Mouse (Mus musculus): Measurements from ENCODE around the gene Srsf5. TPM values are rescaled to one million over a fixed set of nuclear protein-coding genes. Genes with fewer than 3 reads are reported as not detected.

Srsf5 gene
- 386 and 404 TPM in 2 replicates for polyA plus RNA-seq (2016; fragmentation: Nextera tagmentation; extraction: Ambion mirVana)

DNA sequence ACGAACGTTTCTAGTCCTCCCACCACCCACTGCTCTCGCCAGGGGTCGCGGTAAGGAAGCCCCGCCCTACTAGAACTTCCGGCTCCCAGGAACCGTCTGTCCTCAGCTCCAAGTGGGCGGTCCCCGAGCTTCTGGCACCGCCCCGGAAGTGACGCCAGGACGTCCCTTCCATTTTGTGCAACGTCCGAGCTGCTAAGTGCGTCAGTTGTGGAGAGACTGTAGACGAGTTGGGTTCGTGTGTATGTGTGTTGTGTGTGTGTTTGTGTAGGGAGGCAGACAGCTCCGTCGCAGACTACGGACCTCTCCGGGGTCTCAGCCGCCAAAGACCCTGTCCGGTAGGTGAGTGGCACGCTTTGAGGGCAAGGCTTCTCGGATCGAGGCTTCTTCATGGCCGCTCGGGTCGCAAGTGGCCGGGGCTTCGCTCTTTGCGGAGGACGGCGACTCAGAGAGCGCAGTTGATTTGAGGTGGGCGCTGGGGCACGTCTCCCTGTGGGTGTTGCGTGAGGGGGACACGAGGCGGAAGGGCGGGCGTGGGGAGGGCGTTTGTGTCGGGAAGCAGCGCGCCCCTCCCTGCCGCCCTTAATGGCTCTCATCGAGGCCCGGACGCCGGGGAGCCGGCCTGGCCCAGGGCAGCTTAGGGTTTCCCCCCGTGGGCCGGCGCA is at the start of gene Srsf5:
TSS of gene Srsf5 (plus strand) at position 171 of the 662 bp plus-strand sequence.
- Histone ChIP-seq H3K36me3 (peaks cover 37% of the 10 kb centered on the region), H3K9me3 (no peaks in the 10 kb centered on the region), H3K4me3 (peak within 1 kb of the TSS; percentile 98), H3K27me3 (ENCODE audit: insufficient read depth, poor library complexity, severe bottlenecking) (no peaks in the 10 kb centered on the region), H3K27ac (peak within 1 kb of the TSS; percentile 100), H3K4me1 (0 out of 2 replicates have a peak, but pooled peaks cover 3% of the 10 kb centered on the region)
- WGBS = under 1% methylated on average over 55 of the region's 57 CpGs
- DNase-seq (ENCODE audit: low spot score) = peak; percentile 99

DNA sequence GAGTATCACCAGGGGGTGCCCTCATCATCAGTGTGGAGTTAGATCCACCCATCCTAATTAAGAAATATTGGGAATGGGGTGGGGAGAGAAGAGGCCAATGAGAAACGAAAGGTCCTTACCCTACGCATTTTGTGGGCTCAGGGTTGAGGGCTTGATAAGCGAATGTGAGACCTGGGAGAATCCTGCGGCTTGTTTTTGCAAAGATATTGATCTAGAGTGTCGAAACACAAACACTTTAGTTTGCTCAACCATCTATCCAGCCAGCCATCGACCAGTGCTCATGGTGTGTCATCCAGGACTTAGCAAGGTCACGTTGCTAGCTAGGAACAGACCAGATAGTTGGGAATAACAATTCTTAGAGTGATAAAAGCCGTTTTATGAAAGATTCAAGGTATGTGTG is 35.7 kb upstream of the Srsf5 start:
- H3K9me3 ChIP-seq = no peaks in the 10 kb centered on the region
- H3K27me3 ChIP-seq (ENCODE audit: insufficient read depth, poor library complexity, severe bottlenecking) = no peaks in the 10 kb centered on the region
- no peak for DNase-seq (ENCODE audit: low spot score)
- 77% methylated on average over 8 of the region's 8 CpGs for WGBS
- H3K4me3 ChIP-seq = no peak overlapping the region
- no peak overlapping the region for H3K27ac ChIP-seq
- no peaks in the 10 kb centered on the region for H3K36me3 ChIP-seq
- H3K4me1 ChIP-seq = no peaks in the 10 kb centered on the region

- no peaks in the 10 kb centered on the region for H3K36me3 ChIP-seq
- H3K27me3 ChIP-seq (ENCODE audit: insufficient read depth, poor library complexity, severe bottlenecking) = peaks cover 5% of the 10 kb centered on the region; the same call in 1 of the 2 replicates
- H3K9me3 ChIP-seq = no peaks in the 10 kb centered on the region
- H3K4me1 ChIP-seq = peaks cover 2% of the 10 kb centered on the region; the same call in 1 of the 2 replicates
- 46% methylated on average over 7 of the region's 7 CpGs for WGBS
- no peak for DNase-seq (ENCODE audit: low spot score)
- no peak overlapping the region for H3K4me3 ChIP-seq
- H3K27ac ChIP-seq = no peak overlapping the region
Measured at GRCm38 (mm10) chr12:80917764-80918163, 27.5 kb upstream of the Srsf5 start.

DNA sequence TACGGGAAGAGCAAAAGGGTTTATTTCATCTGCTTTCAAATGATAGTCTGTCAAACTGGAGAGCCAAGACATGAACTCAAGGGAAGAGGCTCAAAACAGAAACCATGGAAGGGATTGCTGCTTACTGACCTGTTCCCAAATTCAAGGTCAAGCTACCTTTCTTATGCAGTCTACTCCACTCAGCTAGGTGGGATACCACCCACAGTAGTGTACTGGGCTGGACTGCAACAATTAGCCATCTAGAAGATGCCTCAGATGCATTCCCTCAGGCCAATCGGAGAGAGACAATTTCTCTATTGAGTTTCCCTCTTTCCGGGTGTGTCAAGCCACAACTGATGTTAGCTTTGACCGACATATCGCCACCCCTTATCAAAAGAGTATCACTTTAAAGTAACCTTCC is 24.0 kb upstream of the Srsf5 start:
- WGBS = 93% methylated on average over 5 of the region's 5 CpGs
- Histone ChIP-seq H3K4me3 (no peak overlapping the region), H3K27me3 (ENCODE audit: insufficient read depth, poor library complexity, severe bottlenecking) (peaks cover 7% of the 10 kb centered on the region; the same call in 1 of the 2 replicates), H3K27ac (no peak overlapping the region), H3K9me3 (no peaks in the 10 kb centered on the region), H3K36me3 (no peaks in the 10 kb centered on the region), H3K4me1 (peaks cover 11% of the 10 kb centered on the region; the same call in 1 of the 2 replicates)
- DNase-seq (ENCODE audit: low spot score) = no peak

DNA sequence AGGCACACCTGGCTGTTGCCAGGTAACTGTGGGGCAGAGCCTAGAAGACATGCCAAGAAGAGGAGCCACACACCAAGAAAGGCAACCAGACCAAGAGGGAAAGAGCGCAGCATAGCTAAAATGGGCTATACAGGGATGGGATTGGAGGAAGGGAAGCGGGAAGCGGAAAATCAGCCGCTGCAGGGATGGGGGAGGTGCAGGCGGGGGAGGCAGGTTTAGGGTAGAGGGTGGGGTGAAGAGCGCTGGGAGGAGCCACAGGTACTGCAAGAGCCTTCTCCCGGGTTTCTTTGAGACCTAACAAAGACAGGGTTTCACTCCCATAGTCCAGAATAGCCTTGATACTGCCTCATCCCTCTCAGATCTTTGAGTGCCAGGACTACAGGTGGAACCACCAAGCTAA is 22.4 kb upstream of the Srsf5 start:
- Histone ChIP-seq H3K27ac (no peak overlapping the region; the same call in 1 of the 2 replicates), H3K9me3 (no peaks in the 10 kb centered on the region), H3K4me3 (peak overlapping the region; percentile 39), H3K36me3 (no peaks in the 10 kb centered on the region), H3K27me3 (ENCODE audit: insufficient read depth, poor library complexity, severe bottlenecking) (peaks cover 7% of the 10 kb centered on the region; the same call in 1 of the 2 replicates), H3K4me1 (peaks cover 11% of the 10 kb centered on the region; the same call in 1 of the 2 replicates)
- WGBS = 5% methylated on average over 7 of the region's 7 CpGs
- DNase-seq (ENCODE audit: low spot score) = no peak

DNA sequence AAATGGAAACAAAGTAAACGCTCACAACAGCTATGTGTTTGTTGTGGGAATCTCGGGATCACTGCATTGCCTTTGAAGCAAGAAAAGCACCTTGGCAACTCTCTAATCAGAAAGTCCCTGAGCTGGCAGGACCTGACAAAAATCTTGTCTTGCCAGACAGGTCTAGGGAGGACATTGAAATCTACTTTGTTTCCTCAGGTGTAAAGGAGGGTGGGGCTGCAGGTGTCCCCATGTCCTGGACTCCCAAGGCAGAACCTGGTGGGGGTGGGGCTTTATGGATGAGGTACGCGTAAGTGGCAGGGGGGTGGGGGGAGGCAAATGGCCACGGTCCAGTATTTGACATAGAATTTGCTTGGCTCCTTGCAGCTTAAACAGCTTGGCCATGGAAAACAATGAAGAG is 21.7 kb upstream of the Srsf5 start:
- H3K36me3 ChIP-seq = no peaks in the 10 kb centered on the region
- no peak overlapping the region for H3K27ac ChIP-seq
- WGBS = 57% methylated on average over 5 of the region's 5 CpGs
- H3K9me3 ChIP-seq = no peaks in the 10 kb centered on the region
- DNase-seq (ENCODE audit: low spot score) = no peak
- peaks cover 7% of the 10 kb centered on the region; the same call in 1 of the 2 replicates for H3K27me3 ChIP-seq (ENCODE audit: insufficient read depth, poor library complexity, severe bottlenecking)
- peaks cover 11% of the 10 kb centered on the region; the same call in 1 of the 2 replicates for H3K4me1 ChIP-seq
- no peak overlapping the region for H3K4me3 ChIP-seq

GRCm38 (mm10) chr12:80924205-80924604 is 21.1 kb upstream of the Srsf5 start:
- Histone ChIP-seq H3K4me1 (peaks cover 11% of the 10 kb centered on the region; the same call in 1 of the 2 replicates), H3K27me3 (ENCODE audit: insufficient read depth, poor library complexity, severe bottlenecking) (peaks cover 7% of the 10 kb centered on the region; the same call in 1 of the 2 replicates), H3K4me3 (no peak overlapping the region), H3K36me3 (no peaks in the 10 kb centered on the region), H3K27ac (no peak overlapping the region), H3K9me3 (no peaks in the 10 kb centered on the region)
- 79% methylated on average over 3 of the region's 3 CpGs for WGBS
- DNase-seq (ENCODE audit: low spot score) = no peak

DNA sequence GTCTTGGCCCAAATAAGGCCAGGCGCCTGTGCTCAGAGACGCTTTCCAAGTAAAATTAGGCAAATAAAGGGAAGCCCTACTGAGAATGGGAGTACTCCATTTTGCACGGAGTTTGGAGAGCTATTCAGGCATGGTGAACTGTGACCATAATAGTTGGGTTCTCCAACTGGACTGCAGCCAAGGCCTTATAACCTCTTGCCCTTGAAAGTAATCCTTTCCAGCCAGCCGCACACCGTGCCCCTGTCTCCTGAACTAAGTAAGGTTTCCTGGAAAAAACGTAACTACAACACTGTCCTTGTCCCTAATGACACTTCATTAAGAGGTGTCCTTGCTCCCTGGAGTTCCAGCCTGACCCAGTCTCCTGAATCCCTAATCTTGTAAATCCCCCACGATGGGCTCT is 19.4 kb upstream of the Srsf5 start:
- Histone ChIP-seq H3K4me3 (no peak overlapping the region), H3K9me3 (no peaks in the 10 kb centered on the region), H3K4me1 (peaks cover 11% of the 10 kb centered on the region; the same call in 1 of the 2 replicates), H3K27me3 (ENCODE audit: insufficient read depth, poor library complexity, severe bottlenecking) (peaks cover 7% of the 10 kb centered on the region; the same call in 1 of the 2 replicates), H3K27ac (no peak overlapping the region), H3K36me3 (no peaks in the 10 kb centered on the region)
- no peak for DNase-seq (ENCODE audit: low spot score)
- WGBS = 48% methylated on average over 7 of the region's 7 CpGs

DNA sequence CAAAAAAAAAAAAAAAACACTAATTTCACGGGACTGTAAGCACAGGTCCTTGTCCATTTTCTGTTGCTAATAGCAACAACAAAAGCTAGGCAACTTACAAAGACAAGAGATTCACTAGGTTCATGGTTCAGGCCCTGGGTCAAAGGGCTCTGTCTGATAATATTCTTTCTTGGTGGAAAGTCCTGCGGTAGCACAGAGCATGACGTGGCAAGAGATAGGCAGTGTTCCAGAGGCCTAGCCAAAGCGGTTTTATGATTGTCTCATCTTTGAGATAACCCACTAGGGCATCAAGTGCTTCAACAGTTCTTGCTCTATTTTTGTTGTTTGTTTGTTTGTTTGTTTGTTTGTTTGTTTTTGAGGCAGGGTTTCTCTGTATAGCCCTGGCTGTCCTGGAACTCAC is 18.8 kb upstream of the Srsf5 start:
- H3K9me3 ChIP-seq = no peaks in the 10 kb centered on the region
- H3K36me3 ChIP-seq = no peaks in the 10 kb centered on the region
- 70% methylated on average over 4 of the region's 4 CpGs for WGBS
- no peak overlapping the region for H3K4me3 ChIP-seq
- no peak for DNase-seq (ENCODE audit: low spot score)
- no peak overlapping the region for H3K27ac ChIP-seq
- H3K27me3 ChIP-seq (ENCODE audit: insufficient read depth, poor library complexity, severe bottlenecking) = peaks cover 7% of the 10 kb centered on the region; the same call in 1 of the 2 replicates
- peaks cover 11% of the 10 kb centered on the region; the same call in 1 of the 2 replicates for H3K4me1 ChIP-seq

- Histone ChIP-seq H3K36me3 (no peaks in the 10 kb centered on the region), H3K4me1 (peaks cover 11% of the 10 kb centered on the region; the same call in 1 of the 2 replicates), H3K4me3 (no peak overlapping the region), H3K9me3 (no peaks in the 10 kb centered on the region), H3K27ac (no peak overlapping the region), H3K27me3 (ENCODE audit: insufficient read depth, poor library complexity, severe bottlenecking) (peaks cover 5% of the 10 kb centered on the region; the same call in 1 of the 2 replicates)
- WGBS = 56% methylated on average over 1 of the region's 1 CpGs
- no peak for DNase-seq (ENCODE audit: low spot score)
Measured at GRCm38 (mm10) chr12:80927518-80927917, 17.8 kb upstream of the Srsf5 start.

GRCm38 (mm10) chr12:80928881-80929280 is 16.4 kb upstream of the Srsf5 start:
- Histone ChIP-seq H3K4me1 (0 out of 2 replicates have a peak, but pooled peaks cover 7% of the 10 kb centered on the region), H3K27ac (no peak overlapping the region), H3K4me3 (no peak overlapping the region), H3K36me3 (no peaks in the 10 kb centered on the region), H3K9me3 (no peaks in the 10 kb centered on the region), H3K27me3 (ENCODE audit: insufficient read depth, poor library complexity, severe bottlenecking) (no peaks in the 10 kb centered on the region)
- DNase-seq (ENCODE audit: low spot score) = no peak
- 70% methylated on average over 3 of the region's 3 CpGs for WGBS

- Histone ChIP-seq H3K36me3 (no peaks in the 10 kb centered on the region), H3K9me3 (no peaks in the 10 kb centered on the region), H3K27ac (no peak overlapping the region), H3K4me3 (no peak overlapping the region), H3K27me3 (ENCODE audit: insufficient read depth, poor library complexity, severe bottlenecking) (no peaks in the 10 kb centered on the region), H3K4me1 (0 out of 2 replicates have a peak, but pooled peaks cover 4% of the 10 kb centered on the region)
- DNase-seq (ENCODE audit: low spot score) = no peak
- WGBS = 80% methylated on average over 7 of the region's 7 CpGs
Measured at GRCm38 (mm10) chr12:80930141-80930540, 15.2 kb upstream of the Srsf5 start.

- Histone ChIP-seq H3K4me1 (no peaks in the 10 kb centered on the region), H3K27ac (no peak overlapping the region), H3K36me3 (no peaks in the 10 kb centered on the region), H3K27me3 (ENCODE audit: insufficient read depth, poor library complexity, severe bottlenecking) (no peaks in the 10 kb centered on the region), H3K9me3 (no peaks in the 10 kb centered on the region), H3K4me3 (no peak overlapping the region)
- no peak for DNase-seq (ENCODE audit: low spot score)
- WGBS = 83% methylated on average over 3 of the region's 3 CpGs
Measured at GRCm38 (mm10) chr12:80931402-80932140, 13.7 kb upstream of the Srsf5 start.
